Mouse (Mus musculus): ENCODE results near the gene Smtn. TPM values are rescaled to one million over a fixed set of nuclear protein-coding genes. Genes with fewer than 3 reads are reported as not detected.

Gene Smtn
- polyA plus RNA-seq, 1 experiment from 2014 or later, result 12.9 TPM

DNA sequence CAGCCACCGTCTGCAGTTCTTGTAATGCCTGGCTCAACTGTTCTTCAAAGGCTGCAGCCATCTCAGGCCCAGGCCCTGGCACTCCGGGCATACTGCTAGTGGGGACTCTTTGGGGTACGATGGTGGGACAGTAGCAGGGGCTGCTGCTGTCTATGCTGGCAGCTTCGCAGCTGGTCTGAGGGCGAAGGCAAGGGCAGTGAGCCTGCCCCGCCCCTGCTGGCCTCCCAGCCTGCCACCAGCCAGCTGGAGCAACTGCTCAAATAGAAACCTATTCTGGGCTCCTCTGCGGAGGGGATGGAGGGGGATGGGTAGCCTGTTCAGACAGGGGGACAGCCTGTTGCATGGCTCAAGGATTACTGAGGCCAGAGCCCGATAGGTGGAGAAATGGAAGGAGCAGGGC, 12.6 kb downstream of the Smtn start:
- no peak overlapping the region for H3K9ac ChIP-seq
- H3K4me1 ChIP-seq (replicated peaks), result no peaks in the 10 kb centered on the region
- WGBS (ENCODE audit: insufficient replicate concordance), result 71% methylated on average over 8 of the region's 8 CpGs
- H3K9me3 ChIP-seq (replicated peaks), result no peaks in the 10 kb centered on the region
- H3K4me3 ChIP-seq (replicated peaks), result no peak overlapping the region
- no peak overlapping the region for H3K27ac ChIP-seq (replicated peaks)
- no peaks in the 10 kb centered on the region for H3K27me3 ChIP-seq
- ATAC-seq (ENCODE audit: insufficient read depth), result no peak
- H3K36me3 ChIP-seq (replicated peaks), result peaks cover 63% of the 10 kb centered on the region
- no peak overlapping the region for H3K4me2 ChIP-seq

- H3K27me3 ChIP-seq, result no peaks in the 10 kb centered on the region
- no peaks in the 10 kb centered on the region for H3K9me3 ChIP-seq (replicated peaks)
- no peak overlapping the region for H3K27ac ChIP-seq (replicated peaks)
- peaks cover 63% of the 10 kb centered on the region for H3K36me3 ChIP-seq (replicated peaks)
- ATAC-seq (ENCODE audit: insufficient read depth), result no peak
- H3K9ac ChIP-seq, result no peak overlapping the region
- no peaks in the 10 kb centered on the region for H3K4me1 ChIP-seq (replicated peaks)
- no peak overlapping the region for H3K4me2 ChIP-seq
- 78% methylated on average over 24 of the region's 24 CpGs for WGBS (ENCODE audit: insufficient replicate concordance)
- H3K4me3 ChIP-seq (replicated peaks), result no peak overlapping the region
Measured at GRCm38 (mm10) chr11:3526979-3527738, 13.3 kb downstream of the Smtn start.

- WGBS (ENCODE audit: insufficient replicate concordance), result 71% methylated on average over 9 of the region's 9 CpGs
Measured at GRCm38 (mm10) chr11:3526207-3526606, 14.2 kb downstream of the Smtn start.

GRCm38 (mm10) chr11:3525560-3525959, 14.9 kb downstream of the Smtn start:
- peaks cover 52% of the 10 kb centered on the region for H3K36me3 ChIP-seq (replicated peaks)
- whole genome bisulfite sequencing (ENCODE audit: insufficient replicate concordance), result 55% methylated on average over 4 of the region's 4 CpGs
- no peak for ATAC-seq (ENCODE audit: insufficient read depth)

More at GRCm38 (mm10) chr11:3526207-3526606, 14.2 kb downstream of the Smtn start:
- Histone ChIP-seq H3K9me3 (replicated peaks) (no peaks in the 10 kb centered on the region), H3K9ac (no peak overlapping the region), H3K4me1 (replicated peaks) (no peaks in the 10 kb centered on the region), H3K36me3 (replicated peaks) (peaks cover 58% of the 10 kb centered on the region), H3K27me3 (no peaks in the 10 kb centered on the region), H3K4me2 (no peak overlapping the region), H3K4me3 (replicated peaks) (no peak overlapping the region), H3K27ac (replicated peaks) (no peak overlapping the region)
- ATAC-seq (ENCODE audit: insufficient read depth), result no peak

GRCm38 (mm10) chr11:3523840-3524582, 16.4 kb downstream of the Smtn start:
- no peak overlapping the region for H3K4me2 ChIP-seq
- 74% methylated on average over 7 of the region's 7 CpGs for WGBS (ENCODE audit: insufficient replicate concordance)
- H3K36me3 ChIP-seq (replicated peaks), result peaks cover 39% of the 10 kb centered on the region
- no peaks in the 10 kb centered on the region for H3K9me3 ChIP-seq (replicated peaks)
- H3K4me1 ChIP-seq (replicated peaks), result no peaks in the 10 kb centered on the region
- peaks cover 6% of the 10 kb centered on the region; the same call in 1 of the 2 replicates for H3K27me3 ChIP-seq
- no peak overlapping the region for H3K9ac ChIP-seq
- no peak overlapping the region for H3K27ac ChIP-seq (replicated peaks)
- H3K4me3 ChIP-seq (replicated peaks), result no peak overlapping the region
- ATAC-seq (ENCODE audit: insufficient read depth), result no peak

More at GRCm38 (mm10) chr11:3525560-3525959, 14.9 kb downstream of the Smtn start:
- H3K4me2 ChIP-seq, result no peak overlapping the region
- no peak overlapping the region for H3K9ac ChIP-seq
- no peaks in the 10 kb centered on the region for H3K9me3 ChIP-seq (replicated peaks)
- no peak overlapping the region for H3K27ac ChIP-seq (replicated peaks)
- H3K4me1 ChIP-seq (replicated peaks), result no peaks in the 10 kb centered on the region
- H3K27me3 ChIP-seq, result no peaks in the 10 kb centered on the region
- H3K4me3 ChIP-seq (replicated peaks), result no peak overlapping the region

DNA sequence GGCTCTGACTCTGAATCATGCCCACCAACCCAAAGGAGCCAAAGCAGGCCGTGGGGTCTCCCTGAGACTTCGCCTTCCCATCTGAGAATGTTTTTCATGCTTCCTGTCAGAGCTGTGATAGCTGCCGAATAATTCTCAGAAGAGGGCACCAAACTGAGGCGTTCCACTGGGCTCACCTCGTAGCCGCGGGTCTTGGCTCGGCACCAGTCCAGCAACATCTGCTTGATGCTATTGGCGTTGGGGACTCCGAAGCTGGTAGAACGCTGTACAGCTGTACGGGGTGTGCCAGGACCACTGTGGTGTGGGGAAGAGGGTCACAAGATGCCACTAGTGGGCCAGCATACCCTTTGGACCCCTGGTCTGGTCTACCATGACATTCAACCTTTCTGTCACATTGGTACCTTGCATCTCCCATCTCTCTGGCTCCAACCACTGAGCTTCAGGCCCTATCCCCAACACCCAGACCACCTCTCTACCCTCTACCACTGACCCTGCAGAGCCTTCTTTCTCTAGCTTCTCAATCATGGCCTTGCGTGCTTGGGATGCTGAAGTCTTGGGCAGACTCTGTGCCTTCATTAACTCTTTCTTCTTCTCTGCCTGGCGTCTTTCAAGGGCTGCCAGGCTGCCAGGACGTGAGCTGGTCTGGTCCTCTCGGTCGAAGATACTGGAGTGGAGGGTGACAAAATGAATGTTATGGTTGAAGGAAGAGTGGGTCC, 18.0 kb downstream of the Smtn start:
- ATAC-seq (ENCODE audit: insufficient read depth), result no peak
- Histone ChIP-seq H3K4me1 (replicated peaks) (0 out of 2 replicates have a peak, but pooled peaks cover under 1% of the 10 kb centered on the region), H3K27ac (replicated peaks) (no peak overlapping the region), H3K9ac (no peak overlapping the region), H3K27me3 (peaks cover 22% of the 10 kb centered on the region), H3K36me3 (replicated peaks) (peaks cover 24% of the 10 kb centered on the region), H3K4me3 (replicated peaks) (no peak overlapping the region), H3K4me2 (no peak overlapping the region), H3K9me3 (replicated peaks) (no peaks in the 10 kb centered on the region)
- 77% methylated on average over 17 of the region's 17 CpGs for WGBS (ENCODE audit: insufficient replicate concordance)

DNA sequence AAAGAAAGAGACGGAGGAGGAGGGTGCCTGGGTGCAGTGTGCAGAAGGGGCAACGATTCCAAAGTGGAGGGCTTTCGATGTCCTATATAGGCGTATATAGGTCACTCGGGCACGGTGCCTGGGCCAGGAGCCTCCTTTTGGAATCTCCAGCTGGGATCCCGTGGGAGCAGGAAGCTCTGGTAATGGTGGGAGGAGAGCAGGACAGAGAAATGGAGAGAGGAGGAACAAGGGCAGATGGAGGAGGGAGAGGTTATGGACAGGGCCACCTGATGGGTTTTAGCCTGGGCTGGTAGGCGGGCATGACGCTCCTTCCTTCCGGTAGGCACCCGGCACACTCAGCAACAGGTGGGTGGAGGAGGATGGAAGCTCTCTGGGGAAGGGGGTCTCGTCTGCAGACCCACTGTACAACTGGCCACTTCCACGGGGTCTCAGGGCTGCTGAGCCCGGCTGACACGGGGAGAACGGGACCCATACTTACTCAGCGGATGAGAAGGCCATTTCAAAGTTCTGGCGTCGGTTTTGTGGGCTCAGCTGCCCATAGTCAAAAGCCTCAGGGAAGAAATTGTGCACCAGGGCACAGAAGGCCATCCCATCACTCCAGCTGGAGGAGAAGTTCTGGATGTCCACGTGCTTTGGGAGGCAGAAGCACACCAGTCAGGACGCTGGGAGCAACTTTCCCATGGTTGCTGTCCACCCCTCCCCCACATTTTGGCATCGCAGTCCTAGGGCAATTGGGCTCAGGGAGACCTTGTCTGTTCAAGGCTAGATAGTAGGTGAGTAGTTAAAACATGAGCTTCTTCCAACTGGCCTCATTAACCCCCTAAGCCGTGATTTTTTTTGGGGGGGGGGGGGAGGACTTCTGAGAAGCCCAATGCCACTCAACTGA, 18.8 kb downstream of the Smtn start:
- Histone ChIP-seq H3K4me3 (replicated peaks) (no peak overlapping the region), H3K36me3 (replicated peaks) (peaks cover 24% of the 10 kb centered on the region), H3K27ac (replicated peaks) (no peak overlapping the region), H3K27me3 (peaks cover 30% of the 10 kb centered on the region), H3K9me3 (replicated peaks) (no peaks in the 10 kb centered on the region), H3K9ac (no peak overlapping the region), H3K4me1 (replicated peaks) (peaks cover 6% of the 10 kb centered on the region; the same call in 1 of the 2 replicates), H3K4me2 (no peak overlapping the region)
- ATAC-seq (ENCODE audit: insufficient read depth), result no peak
- WGBS (ENCODE audit: insufficient replicate concordance), result 73% methylated on average over 23 of the region's 23 CpGs

GRCm38 (mm10) chr11:3520919-3521318, 19.5 kb downstream of the Smtn start:
- no peak overlapping the region for H3K4me2 ChIP-seq
- H3K9ac ChIP-seq, result no peak overlapping the region
- no peak for ATAC-seq (ENCODE audit: insufficient read depth)
- peaks cover 21% of the 10 kb centered on the region for H3K36me3 ChIP-seq (replicated peaks)
- WGBS (ENCODE audit: insufficient replicate concordance), result 77% methylated on average over 14 of the region's 14 CpGs
- no peak overlapping the region for H3K27ac ChIP-seq (replicated peaks)
- peaks cover 37% of the 10 kb centered on the region for H3K27me3 ChIP-seq
- H3K4me3 ChIP-seq (replicated peaks), result no peak overlapping the region
- H3K9me3 ChIP-seq (replicated peaks), result no peaks in the 10 kb centered on the region
- H3K4me1 ChIP-seq (replicated peaks), result peaks cover 6% of the 10 kb centered on the region; the same call in 1 of the 2 replicates

DNA sequence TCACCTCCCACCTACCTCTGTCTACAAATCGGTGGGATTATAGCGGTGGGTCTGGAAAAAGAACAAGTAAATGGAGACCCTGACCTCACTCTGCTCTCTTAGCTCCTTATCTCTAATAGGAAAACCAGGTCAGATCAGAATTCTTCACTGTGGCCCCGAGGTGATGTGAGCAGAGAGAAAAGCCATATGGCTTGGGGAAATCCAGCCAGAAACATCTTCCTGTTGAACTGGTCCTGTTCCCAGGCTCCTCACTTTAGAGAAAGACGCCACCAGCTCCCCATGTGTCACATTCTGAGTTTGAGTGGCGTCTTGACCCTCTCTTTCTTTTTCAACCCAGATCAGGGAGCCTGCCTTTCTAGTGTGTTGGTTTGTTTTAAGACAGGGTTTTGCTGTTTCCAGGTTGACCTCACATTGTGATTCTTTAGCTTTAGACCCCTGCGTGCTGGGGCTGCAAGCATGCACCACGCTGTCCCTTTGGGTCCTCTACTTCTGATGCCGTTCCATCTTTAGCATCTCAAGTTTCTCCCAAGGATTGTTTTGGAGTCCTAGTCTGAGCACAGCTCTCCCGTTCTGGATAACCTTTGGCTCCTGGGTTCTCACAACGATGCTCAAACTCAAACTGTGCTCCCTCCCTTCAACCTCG, 20.5 kb downstream of the Smtn start:
- peaks cover 12% of the 10 kb centered on the region for H3K4me1 ChIP-seq (replicated peaks)
- H3K27ac ChIP-seq (replicated peaks), result no peak overlapping the region
- WGBS (ENCODE audit: insufficient replicate concordance), result 63% methylated on average over 11 of the region's 11 CpGs
- no peak for ATAC-seq (ENCODE audit: insufficient read depth)
- H3K4me3 ChIP-seq (replicated peaks), result no peak overlapping the region
- H3K4me2 ChIP-seq, result no peak overlapping the region
- no peak overlapping the region for H3K9ac ChIP-seq
- H3K9me3 ChIP-seq (replicated peaks), result no peaks in the 10 kb centered on the region
- H3K36me3 ChIP-seq (replicated peaks), result peaks cover 18% of the 10 kb centered on the region; the same call in 1 of the 2 replicates
- peaks cover 47% of the 10 kb centered on the region for H3K27me3 ChIP-seq

Measured in liver, embryonic 15.5 days (tissue).